Mouse (Mus musculus): ENCODE results near the gene C1qtnf1. TPM values are rescaled to one million over a fixed set of nuclear protein-coding genes. Genes with fewer than 3 reads are reported as not detected.

Gene C1qtnf1
- polyA plus RNA-seq, 1 experiment from 2014 or later: 2.5 TPM

DNA sequence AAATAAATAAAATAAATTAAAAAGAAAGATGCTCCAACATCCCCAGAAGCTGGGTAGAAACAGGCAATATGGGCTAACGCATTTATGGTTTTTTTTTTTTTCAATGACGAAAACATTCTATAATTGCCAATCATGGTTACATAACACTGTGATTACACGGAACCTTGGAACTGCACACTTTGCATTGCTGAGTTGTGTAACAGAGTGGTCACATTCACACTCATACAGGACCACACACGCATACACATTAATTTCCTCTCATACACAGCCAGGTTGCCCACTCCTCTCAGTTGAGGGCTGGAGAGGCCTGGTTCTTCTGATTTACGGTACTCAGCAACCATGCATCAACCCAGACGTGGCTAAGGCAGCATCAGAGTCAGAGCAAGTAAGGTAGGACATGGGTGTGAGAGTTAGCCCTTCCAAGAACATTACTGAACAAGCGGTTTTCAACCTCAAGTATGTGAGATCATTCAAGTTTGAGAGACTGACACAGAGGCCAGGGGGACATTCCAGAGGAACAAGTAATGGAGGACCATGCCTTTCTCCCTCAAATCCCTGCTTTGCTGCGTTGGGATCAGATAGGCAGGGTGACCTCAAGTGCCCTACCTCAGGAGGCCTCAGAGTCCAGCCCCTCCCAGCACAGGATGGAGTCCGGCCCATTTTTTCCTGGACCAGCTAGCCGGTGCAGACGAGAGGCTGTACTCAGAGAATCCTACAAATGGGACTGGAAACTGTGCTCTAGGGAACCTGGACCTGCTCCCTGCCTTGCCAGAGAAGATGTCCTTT is 26.1 kb downstream of the C1qtnf1 start:
- no peak overlapping the region for H3K4me3 ChIP-seq (ENCODE audit: low read depth, low read length)
- H3K27ac ChIP-seq (ENCODE audit: low read depth, low read length): no peak overlapping the region
- ATAC-seq (ENCODE audit: insufficient read depth, low FRiP score, low TSS enrichment): no peak
- 74% methylated on average over 11 of the region's 11 CpGs for WGBS
- no peaks in the 10 kb centered on the region for H3K27me3 ChIP-seq (ENCODE audit: control insufficient read depth, insufficient read depth, low read length)
- H3K9ac ChIP-seq (ENCODE audit: low read length): no peak overlapping the region
- H3K36me3 ChIP-seq (ENCODE audit: control insufficient read depth, insufficient read depth, low read length): no peaks in the 10 kb centered on the region
- no peaks in the 10 kb centered on the region for H3K9me3 ChIP-seq (ENCODE audit: control insufficient read depth, low read length)
- no peak for DNase-seq (ENCODE audit: low spot score)
- no peak overlapping the region for H3K4me2 ChIP-seq (ENCODE audit: low read depth)
- no peaks in the 10 kb centered on the region for H3K4me1 ChIP-seq (ENCODE audit: control insufficient read depth, insufficient read depth, low read length)

DNA sequence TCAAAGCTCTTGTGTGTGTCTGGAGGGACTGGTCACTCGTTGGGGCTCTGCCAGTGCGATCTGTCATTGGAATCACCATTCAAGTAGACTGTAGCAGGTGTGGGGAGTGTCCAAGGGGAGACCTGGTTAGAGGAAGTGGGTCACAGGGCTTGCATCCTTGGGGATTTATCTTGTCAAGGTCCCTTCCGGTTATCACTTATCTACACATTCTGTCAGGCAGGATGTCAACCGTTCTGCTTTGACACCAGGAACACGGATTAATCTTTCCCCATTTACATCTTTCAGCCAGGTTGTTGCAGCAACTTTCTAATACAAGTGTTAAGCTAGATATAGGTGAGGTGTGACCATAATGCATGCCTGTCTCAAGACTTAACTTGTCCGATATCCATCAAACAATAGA is 27.8 kb downstream of the C1qtnf1 start:
- H3K4me2 ChIP-seq (ENCODE audit: low read depth): no peak overlapping the region
- no peaks in the 10 kb centered on the region for H3K36me3 ChIP-seq (ENCODE audit: control insufficient read depth, insufficient read depth, low read length)
- ATAC-seq (ENCODE audit: insufficient read depth, low FRiP score, low TSS enrichment) (no peak), DNase-seq (ENCODE audit: low spot score) (no peak)
- H3K9me3 ChIP-seq (ENCODE audit: control insufficient read depth, low read length): 0 out of 2 replicates have a peak, but pooled peaks cover 2% of the 10 kb centered on the region
- H3K9ac ChIP-seq (ENCODE audit: low read length): no peak overlapping the region
- WGBS: 88% methylated on average over 6 of the region's 6 CpGs
- no peak overlapping the region for H3K4me3 ChIP-seq (ENCODE audit: low read depth, low read length)
- no peak overlapping the region for H3K27ac ChIP-seq (ENCODE audit: low read depth, low read length)
- H3K27me3 ChIP-seq (ENCODE audit: control insufficient read depth, insufficient read depth, low read length): no peaks in the 10 kb centered on the region
- H3K4me1 ChIP-seq (ENCODE audit: control insufficient read depth, insufficient read depth, low read length): no peaks in the 10 kb centered on the region

DNA sequence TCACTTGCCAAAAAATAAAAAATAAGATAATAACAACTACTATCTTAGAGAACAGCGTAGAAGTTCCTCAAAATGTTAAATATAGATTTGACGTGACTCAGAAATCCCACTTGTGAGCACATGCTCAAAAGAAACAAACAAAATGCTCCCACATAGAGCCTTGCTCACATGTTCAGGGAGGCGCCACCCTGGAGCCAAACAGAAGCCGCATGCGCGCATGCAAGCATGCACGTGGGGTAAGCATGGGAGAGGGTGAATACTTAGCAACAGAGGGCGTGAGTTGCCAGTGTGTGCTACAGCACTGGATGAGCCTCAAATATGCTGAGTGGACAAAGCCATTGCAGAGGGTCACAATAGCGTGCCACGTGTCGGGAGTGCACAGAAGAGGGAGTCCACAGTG is 28.9 kb downstream of the C1qtnf1 start:
- no peak overlapping the region for H3K4me3 ChIP-seq (ENCODE audit: low read depth, low read length)
- H3K9me3 ChIP-seq (ENCODE audit: control insufficient read depth, low read length): 0 out of 2 replicates have a peak, but pooled peaks cover 2% of the 10 kb centered on the region
- no peaks in the 10 kb centered on the region for H3K36me3 ChIP-seq (ENCODE audit: control insufficient read depth, insufficient read depth, low read length)
- ATAC-seq (ENCODE audit: insufficient read depth, low FRiP score, low TSS enrichment) (no peak), DNase-seq (ENCODE audit: low spot score) (no peak)
- no peaks in the 10 kb centered on the region for H3K4me1 ChIP-seq (ENCODE audit: control insufficient read depth, insufficient read depth, low read length)
- WGBS: 89% methylated on average over 11 of the region's 11 CpGs
- no peak overlapping the region for H3K9ac ChIP-seq (ENCODE audit: low read length)
- no peak overlapping the region for H3K4me2 ChIP-seq (ENCODE audit: low read depth)
- no peaks in the 10 kb centered on the region for H3K27me3 ChIP-seq (ENCODE audit: control insufficient read depth, insufficient read depth, low read length)
- H3K27ac ChIP-seq (ENCODE audit: low read depth, low read length): no peak overlapping the region

DNA sequence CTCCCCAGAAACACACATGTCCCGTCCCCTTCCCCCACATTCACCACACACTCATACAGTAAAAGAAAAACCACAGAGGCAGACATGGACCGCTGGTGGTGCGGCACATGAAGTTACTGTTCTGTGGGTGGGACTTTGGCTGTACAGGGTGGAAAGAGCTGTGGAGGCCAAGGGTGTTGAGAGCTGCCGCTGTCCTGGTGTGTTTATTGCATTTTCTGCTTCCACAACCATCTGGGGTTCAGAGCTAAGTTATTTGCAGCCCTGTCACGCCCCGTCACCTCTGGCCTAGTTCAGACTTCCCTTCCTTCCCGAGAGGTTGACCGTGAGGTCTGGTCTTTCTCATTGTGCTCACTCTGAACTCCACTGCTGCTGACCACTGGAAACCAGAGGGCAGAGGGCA is 31.0 kb downstream of the C1qtnf1 start:
- no peak overlapping the region for H3K4me3 ChIP-seq (ENCODE audit: low read depth, low read length)
- peak overlapping the region; percentile 4; the same call in 1 of the 2 replicates for H3K9ac ChIP-seq (ENCODE audit: low read length)
- DNase-seq (ENCODE audit: low spot score): no peak
- H3K4me2 ChIP-seq (ENCODE audit: low read depth): no peak overlapping the region
- no peaks in the 10 kb centered on the region for H3K27me3 ChIP-seq (ENCODE audit: control insufficient read depth, insufficient read depth, low read length)
- H3K27ac ChIP-seq (ENCODE audit: low read depth, low read length): no peak overlapping the region; the same call in 1 of the 2 replicates
- H3K36me3 ChIP-seq (ENCODE audit: control insufficient read depth, insufficient read depth, low read length): no peaks in the 10 kb centered on the region
- H3K9me3 ChIP-seq (ENCODE audit: control insufficient read depth, low read length): 0 out of 2 replicates have a peak, but pooled peaks cover 2% of the 10 kb centered on the region
- no peak for ATAC-seq (ENCODE audit: insufficient read depth, low FRiP score, low TSS enrichment)
- no peaks in the 10 kb centered on the region for H3K4me1 ChIP-seq (ENCODE audit: control insufficient read depth, insufficient read depth, low read length)
- 47% methylated on average over 8 of the region's 8 CpGs for WGBS

DNA sequence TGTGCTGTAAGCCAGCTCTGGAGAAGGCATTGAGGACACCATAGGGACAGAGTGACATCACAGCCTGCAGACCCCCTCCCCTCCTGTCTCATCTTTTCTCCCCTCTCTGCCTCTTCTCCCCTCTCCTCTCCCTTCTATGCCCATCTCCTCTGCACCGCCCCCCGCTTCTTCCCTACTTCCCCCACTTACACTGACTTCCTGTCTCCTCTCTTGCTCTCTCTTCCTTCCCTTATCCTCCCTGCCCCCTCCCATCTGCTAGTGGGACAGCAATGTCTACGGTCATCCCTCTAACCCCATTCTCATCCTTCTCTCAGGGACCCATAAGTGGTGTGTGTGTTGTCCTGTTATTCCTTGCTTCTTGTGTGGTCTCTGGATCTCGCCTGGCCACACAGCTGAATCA is 31.5 kb downstream of the C1qtnf1 start:
- H3K9me3 ChIP-seq (ENCODE audit: control insufficient read depth, low read length): 0 out of 2 replicates have a peak, but pooled peaks cover 2% of the 10 kb centered on the region

DNA sequence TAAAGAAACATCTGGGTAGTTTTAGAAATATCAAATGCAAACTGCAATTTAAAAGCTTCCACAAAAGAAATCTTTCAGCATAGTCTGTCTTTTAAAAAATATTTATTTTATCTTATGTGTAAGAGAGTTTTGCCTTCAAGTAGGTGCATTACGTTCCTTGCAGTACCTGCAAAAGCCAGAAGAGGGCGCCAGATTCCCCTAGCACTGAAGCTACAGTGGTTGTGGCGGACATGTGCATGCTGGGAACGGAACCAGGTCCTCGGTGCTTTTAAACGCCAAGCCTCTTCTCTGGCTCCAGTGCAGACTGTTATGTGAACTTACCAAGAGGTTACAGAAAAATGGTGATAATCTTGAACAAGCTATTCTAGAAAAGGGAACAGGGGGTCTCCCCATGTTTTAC is 32.3 kb downstream of the C1qtnf1 start:
- no peak overlapping the region for H3K4me3 ChIP-seq (ENCODE audit: low read depth, low read length)
- no peaks in the 10 kb centered on the region for H3K36me3 ChIP-seq (ENCODE audit: control insufficient read depth, insufficient read depth, low read length)
- H3K27me3 ChIP-seq (ENCODE audit: control insufficient read depth, insufficient read depth, low read length): no peaks in the 10 kb centered on the region
- 0 out of 2 replicates have a peak, but pooled peaks cover 2% of the 10 kb centered on the region for H3K9me3 ChIP-seq (ENCODE audit: control insufficient read depth, low read length)
- no peak for DNase-seq (ENCODE audit: low spot score)
- WGBS: 61% methylated on average over 6 of the region's 6 CpGs
- no peaks in the 10 kb centered on the region for H3K4me1 ChIP-seq (ENCODE audit: control insufficient read depth, insufficient read depth, low read length)
- H3K27ac ChIP-seq (ENCODE audit: low read depth, low read length): no peak overlapping the region
- no peak overlapping the region for H3K4me2 ChIP-seq (ENCODE audit: low read depth)
- H3K9ac ChIP-seq (ENCODE audit: low read length): no peak overlapping the region
- ATAC-seq (ENCODE audit: insufficient read depth, low FRiP score, low TSS enrichment): no peak

More for the DNA sequence above, 31.5 kb downstream of the C1qtnf1 start:
- Histone ChIP-seq H3K9ac (ENCODE audit: low read length) (no peak overlapping the region), H3K27ac (ENCODE audit: low read depth, low read length) (no peak overlapping the region; the same call in 1 of the 2 replicates), H3K4me3 (ENCODE audit: low read depth, low read length) (no peak overlapping the region), H3K4me2 (ENCODE audit: low read depth) (no peak overlapping the region), H3K36me3 (ENCODE audit: control insufficient read depth, insufficient read depth, low read length) (no peaks in the 10 kb centered on the region), H3K4me1 (ENCODE audit: control insufficient read depth, insufficient read depth, low read length) (no peaks in the 10 kb centered on the region), H3K27me3 (ENCODE audit: control insufficient read depth, insufficient read depth, low read length) (no peaks in the 10 kb centered on the region)
- WGBS: 77% methylated on average over 4 of the region's 4 CpGs
- DNase-seq (ENCODE audit: low spot score) (no peak), ATAC-seq (ENCODE audit: insufficient read depth, low FRiP score, low TSS enrichment) (no peak)

DNA sequence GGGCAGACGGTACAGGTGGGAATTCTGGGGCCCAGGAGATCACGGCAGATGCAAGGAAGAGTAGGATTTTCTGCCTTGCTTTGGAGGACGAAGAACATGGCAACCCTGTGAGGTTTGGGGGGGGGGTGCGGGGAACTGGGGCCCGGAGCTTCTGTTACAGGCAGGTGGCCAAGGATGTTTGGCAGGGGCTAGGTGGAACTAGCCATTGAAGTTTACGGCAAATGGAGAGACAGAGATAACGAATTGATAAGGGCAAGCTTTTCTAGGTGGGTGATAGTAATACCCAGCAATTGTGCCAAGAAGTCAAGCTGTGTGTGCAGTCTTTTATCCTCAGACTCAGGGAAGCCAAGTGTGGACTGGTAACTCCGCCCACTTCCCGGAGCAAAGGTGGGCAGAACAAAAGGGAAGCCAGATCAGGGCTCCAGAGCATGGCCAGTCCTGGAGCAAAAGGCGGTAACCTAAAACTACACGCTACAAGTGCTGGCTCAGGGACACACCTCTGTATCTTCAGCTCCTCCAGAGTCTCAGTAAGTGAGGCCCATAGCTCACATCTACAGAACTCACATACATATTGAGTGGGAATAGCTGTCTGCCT is 39.5 kb downstream of the C1qtnf1 start:
- H3K36me3 ChIP-seq (ENCODE audit: control insufficient read depth, insufficient read depth, low read length): no peaks in the 10 kb centered on the region
- H3K9ac ChIP-seq (ENCODE audit: low read length): no peak overlapping the region
- H3K27ac ChIP-seq (ENCODE audit: low read depth, low read length): no peak overlapping the region
- H3K4me1 ChIP-seq (ENCODE audit: control insufficient read depth, insufficient read depth, low read length): peaks cover 6% of the 10 kb centered on the region; the same call in 1 of the 2 replicates
- ATAC-seq (ENCODE audit: insufficient read depth, low FRiP score, low TSS enrichment): no peak
- H3K27me3 ChIP-seq (ENCODE audit: control insufficient read depth, insufficient read depth, low read length): no peaks in the 10 kb centered on the region
- no peak overlapping the region for H3K4me2 ChIP-seq (ENCODE audit: low read depth)
- no peak for DNase-seq (ENCODE audit: low spot score)
- WGBS: 65% methylated on average over 11 of the region's 11 CpGs
- H3K9me3 ChIP-seq (ENCODE audit: control insufficient read depth, low read length): no peaks in the 10 kb centered on the region
- H3K4me3 ChIP-seq (ENCODE audit: low read depth, low read length): no peak overlapping the region

DNA sequence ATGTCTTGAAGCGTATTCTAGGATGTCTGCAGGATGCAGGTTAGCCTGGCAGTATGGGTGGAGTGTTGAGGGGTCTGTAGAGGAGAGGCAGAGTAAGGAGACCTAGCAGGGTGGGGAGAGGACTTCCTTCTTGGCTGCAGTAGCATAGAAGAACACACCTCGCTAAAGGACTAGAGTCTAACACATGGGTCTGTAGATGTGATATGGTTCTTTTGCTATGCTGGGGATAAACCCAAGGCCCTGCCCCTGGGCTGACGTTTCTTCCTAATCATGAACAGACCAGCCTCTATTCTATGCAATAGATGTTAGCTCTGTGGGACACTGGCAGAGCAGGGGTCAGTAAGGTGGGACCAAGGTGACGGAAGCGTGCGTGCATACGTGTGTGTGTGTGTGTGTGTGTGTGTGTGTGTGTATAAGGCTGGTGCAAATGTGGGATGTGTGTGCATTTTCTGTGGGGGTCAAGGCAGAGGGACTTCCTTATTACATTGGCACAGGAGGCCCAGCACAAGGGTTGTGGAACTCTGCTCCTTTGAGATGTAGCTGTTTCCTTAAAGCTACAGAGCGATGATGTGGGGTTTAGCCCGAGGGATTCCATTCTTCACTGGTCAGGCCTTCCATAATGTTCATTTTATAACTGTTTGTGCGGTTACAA is 41.6 kb downstream of the C1qtnf1 start:
- peaks cover 6% of the 10 kb centered on the region; the same call in 1 of the 2 replicates for H3K4me1 ChIP-seq (ENCODE audit: control insufficient read depth, insufficient read depth, low read length)
- 84% methylated on average over 10 of the region's 10 CpGs for WGBS
- H3K9ac ChIP-seq (ENCODE audit: low read length): no peak overlapping the region

More for the DNA sequence above, 41.6 kb downstream of the C1qtnf1 start:
- Histone ChIP-seq H3K27ac (ENCODE audit: low read depth, low read length) (peak overlapping the region; percentile 67; the same call in 1 of the 2 replicates), H3K9me3 (ENCODE audit: control insufficient read depth, low read length) (no peaks in the 10 kb centered on the region), H3K36me3 (ENCODE audit: control insufficient read depth, insufficient read depth, low read length) (no peaks in the 10 kb centered on the region), H3K4me2 (ENCODE audit: low read depth) (no peak overlapping the region), H3K4me3 (ENCODE audit: low read depth, low read length) (no peak overlapping the region), H3K27me3 (ENCODE audit: control insufficient read depth, insufficient read depth, low read length) (no peaks in the 10 kb centered on the region)
- DNase-seq (ENCODE audit: low spot score): no peak
- ATAC-seq (ENCODE audit: insufficient read depth, low FRiP score, low TSS enrichment): no peak

All from neural tube, embryonic 11.5 days (tissue).